Mouse (Mus musculus): ENCODE measurements around the gene Capg. TPM values are rescaled to one million over a fixed set of nuclear protein-coding genes. Genes with fewer than 3 reads are reported as not detected.

Gene Capg
- total RNA-seq (2015; ENCODE audit: low replicate concordance) (9.0 and 15.5 TPM in 2 replicates), total RNA-seq (2017; ENCODE audit: low replicate concordance) (12.6 and 28.6 TPM in 2 replicates)

GRCm38 (mm10) chr6:72544283-72544987 is at the start of gene Capg:
Gene Capg, plus strand, starts transcription at chr6:72544391.
- no peak for ATAC-seq (replicated peaks; ENCODE audit: low FRiP score, poor library complexity, severe bottlenecking)

- no peak for ATAC-seq (replicated peaks; ENCODE audit: low FRiP score, poor library complexity, severe bottlenecking)
Measured at GRCm38 (mm10) chr6:72498950-72499349, 45.2 kb upstream of the Capg start.

GRCm38 (mm10) chr6:72503309-72503708 is 40.9 kb upstream of the Capg start:
- ATAC-seq (replicated peaks; ENCODE audit: low FRiP score, poor library complexity, severe bottlenecking): peak; percentile 69

GRCm38 (mm10) chr6:72503939-72504338 is 40.3 kb upstream of the Capg start:
- 0 out of 2 replicates have a peak, but pooled peaks have one; percentile 12 for ATAC-seq (replicated peaks; ENCODE audit: low FRiP score, poor library complexity, severe bottlenecking)

GRCm38 (mm10) chr6:72506104-72506503 is 38.1 kb upstream of the Capg start:
- ATAC-seq (replicated peaks; ENCODE audit: low FRiP score, poor library complexity, severe bottlenecking): no peak

GRCm38 (mm10) chr6:72508596-72508995 is 35.6 kb upstream of the Capg start:
- ATAC-seq (replicated peaks; ENCODE audit: low FRiP score, poor library complexity, severe bottlenecking): no peak

DNA sequence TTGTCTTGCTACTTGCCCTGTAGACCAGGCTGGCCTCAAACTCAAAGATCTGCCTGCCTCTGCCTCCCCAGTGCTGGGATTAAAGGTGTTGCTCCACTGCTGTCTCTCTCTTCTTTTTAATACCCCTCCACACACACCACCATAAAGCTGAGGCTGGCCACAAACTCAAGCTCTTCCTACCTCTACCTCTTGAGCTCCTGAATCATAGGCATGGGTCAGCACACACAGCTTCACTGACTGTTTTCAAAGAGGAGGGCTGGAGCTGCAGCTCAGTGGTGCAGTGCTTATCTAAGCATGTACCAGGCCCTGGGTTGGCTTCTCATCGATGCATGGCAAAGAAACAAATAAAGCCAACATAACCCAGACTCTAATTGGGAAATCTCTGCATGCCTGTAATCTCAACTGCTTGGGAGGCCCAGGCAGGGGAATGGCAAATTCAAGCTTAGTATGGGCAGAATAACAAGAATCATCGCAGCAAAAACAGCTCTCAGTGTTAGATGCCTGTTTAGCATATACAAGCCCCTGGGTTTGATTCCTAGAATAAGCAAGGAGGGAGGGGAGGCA is 34.2 kb upstream of the Capg start:
- no peak for ATAC-seq (replicated peaks; ENCODE audit: low FRiP score, poor library complexity, severe bottlenecking)

DNA sequence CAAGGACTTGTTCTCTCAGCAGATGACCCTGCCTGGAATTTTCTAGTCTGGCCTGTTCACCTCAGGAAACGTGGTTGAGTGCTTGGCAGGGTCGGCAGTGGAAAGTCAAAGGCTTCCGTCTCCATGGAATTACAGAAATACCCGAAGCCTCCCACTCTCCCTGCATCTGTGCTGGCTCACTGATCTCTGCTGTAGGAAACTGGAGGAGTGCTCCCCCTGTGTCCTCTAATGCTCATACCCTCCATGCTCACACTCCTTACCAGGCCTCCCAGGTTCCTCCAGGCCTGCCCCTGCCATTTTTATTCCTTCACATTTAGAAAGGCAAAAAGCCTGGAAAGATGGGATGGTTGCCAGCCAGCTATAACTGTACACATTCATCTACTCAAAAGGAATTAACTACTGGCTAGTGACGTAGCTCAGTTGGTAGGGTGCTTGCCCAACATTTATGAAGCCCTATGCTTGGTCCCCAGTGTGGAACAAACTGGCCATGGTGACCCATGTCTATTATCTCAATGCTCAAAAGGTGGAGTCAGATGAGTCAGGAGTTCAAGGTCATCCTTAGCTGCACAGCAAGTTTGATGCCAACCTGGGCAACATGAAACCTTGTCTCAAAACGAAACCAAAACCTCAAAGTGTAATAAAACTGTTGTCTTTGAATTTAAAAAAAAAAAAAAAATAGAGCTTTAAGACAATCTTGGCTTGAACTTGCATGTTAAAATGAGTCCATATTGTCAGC is 33.3 kb upstream of the Capg start:
- ATAC-seq (replicated peaks; ENCODE audit: low FRiP score, poor library complexity, severe bottlenecking): no peak

DNA sequence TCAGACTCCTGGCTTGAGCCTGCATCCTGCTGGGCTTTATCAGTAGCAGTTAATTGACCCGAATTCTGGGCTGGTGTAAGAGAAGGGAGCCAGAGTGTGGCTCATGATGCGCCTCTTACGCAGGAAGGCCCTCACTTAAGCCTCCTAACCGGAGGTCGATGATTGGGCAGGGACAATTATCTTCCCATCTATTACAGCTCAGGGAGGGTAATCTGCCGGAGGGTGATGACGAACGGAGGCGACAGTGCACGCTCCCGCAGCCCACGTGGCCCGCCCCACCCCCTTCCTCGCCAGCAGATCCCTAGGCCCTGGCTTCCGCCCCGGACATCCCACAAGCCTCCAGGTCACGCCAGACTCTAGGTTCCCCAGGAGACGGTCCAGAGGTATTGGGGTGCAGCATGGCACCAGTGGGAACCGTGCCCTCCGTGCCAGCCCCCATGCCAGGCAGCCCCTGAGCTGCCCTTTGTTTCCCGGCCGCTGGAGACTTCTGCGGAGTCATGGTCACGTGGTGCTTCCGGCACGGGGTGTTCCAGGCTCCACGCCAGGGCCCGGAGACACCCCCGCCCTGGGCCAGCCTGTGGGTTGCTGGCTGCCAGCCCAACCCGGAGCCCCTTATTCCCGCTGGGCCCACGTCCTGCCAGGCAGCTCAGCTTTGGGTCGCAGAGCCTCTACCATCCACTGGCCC is 31.7 kb upstream of the Capg start:
- peak; percentile 81 for ATAC-seq (replicated peaks; ENCODE audit: low FRiP score, poor library complexity, severe bottlenecking)

DNA sequence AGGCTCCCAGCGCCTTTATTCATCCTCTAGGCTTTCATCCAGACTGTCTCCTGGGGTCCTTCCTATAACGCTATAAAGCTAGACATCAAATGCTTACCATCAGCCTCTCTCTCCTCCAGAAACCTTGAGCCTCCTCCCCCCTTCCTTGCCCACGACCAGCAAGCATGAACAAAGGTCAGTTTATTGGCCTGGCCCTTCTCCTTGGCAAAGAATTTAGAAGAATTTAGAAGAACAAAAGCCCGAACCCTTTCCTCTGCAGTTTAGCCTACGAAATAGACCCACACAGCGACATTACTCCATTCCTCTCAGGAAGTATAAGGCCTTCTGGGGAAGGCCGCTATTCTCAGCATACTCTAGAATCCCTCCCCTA is 31.1 kb upstream of the Capg start:
- no peak for ATAC-seq (replicated peaks; ENCODE audit: low FRiP score, poor library complexity, severe bottlenecking)

- ATAC-seq (replicated peaks; ENCODE audit: low FRiP score, poor library complexity, severe bottlenecking): no peak
Measured at GRCm38 (mm10) chr6:72515644-72516043, 28.5 kb upstream of the Capg start.

- ATAC-seq (replicated peaks; ENCODE audit: low FRiP score, poor library complexity, severe bottlenecking): no peak
Measured at GRCm38 (mm10) chr6:72518842-72519241, 25.3 kb upstream of the Capg start.

- ATAC-seq (replicated peaks; ENCODE audit: low FRiP score, poor library complexity, severe bottlenecking): no peak
Measured at GRCm38 (mm10) chr6:72519303-72519702, 24.9 kb upstream of the Capg start.

DNA sequence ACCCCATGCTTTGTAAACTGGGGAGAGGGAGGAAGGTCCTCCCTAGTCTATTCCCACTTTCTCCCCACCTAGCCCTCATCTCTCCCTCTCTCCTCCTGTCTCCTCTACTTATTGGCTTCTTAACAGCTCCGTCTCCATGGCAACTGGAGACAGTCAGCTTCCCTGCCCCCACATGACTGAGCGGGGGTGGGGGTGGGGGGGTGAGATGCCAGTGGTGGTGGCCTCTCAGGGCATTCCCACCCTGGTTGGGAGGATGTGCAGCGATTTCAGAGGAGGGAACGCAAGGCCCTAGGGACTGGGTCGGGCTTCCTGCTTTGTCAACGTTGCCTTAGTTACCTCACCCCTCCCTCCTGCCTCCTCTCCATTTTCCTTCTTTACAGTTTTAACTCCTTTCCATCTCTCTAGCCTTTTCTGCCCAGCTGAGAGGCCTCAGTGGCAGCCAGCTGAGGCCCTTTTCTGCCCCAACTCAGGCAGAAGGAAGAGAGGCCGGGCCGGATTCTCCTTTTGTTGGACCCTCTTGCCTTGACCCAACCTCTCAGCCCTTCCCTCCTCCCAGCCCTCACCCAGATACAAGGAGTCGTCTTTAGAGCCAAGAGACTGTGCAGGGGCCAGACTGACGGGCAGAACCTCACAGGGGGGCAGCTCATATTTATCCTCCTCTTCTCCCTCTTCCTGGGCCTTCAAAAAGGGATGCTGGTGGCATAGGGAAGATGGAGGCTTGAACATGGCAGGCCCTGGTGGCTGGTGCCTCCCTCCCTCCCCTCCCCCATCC is 24.1 kb upstream of the Capg start:
- no peak for ATAC-seq (replicated peaks; ENCODE audit: low FRiP score, poor library complexity, severe bottlenecking)

DNA sequence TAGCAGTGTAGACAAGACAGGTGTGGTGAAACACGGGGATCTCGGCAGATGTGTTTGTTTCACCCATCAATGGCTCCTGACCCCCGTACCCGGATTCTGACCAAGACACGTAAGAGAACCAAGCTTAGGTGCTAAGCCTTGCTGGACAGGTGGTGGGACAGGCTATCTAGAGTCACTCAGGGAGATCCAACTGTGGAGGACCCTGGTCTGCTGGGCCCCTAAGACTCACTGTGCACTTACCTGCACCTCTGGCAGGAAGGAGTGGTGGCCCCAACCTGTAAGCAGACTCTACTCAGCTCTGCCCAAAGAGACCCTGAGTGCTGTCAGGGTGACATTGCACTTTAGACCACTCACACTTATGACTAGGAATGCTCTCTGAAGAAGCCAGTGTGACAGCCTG is 23.3 kb upstream of the Capg start:
- ATAC-seq (replicated peaks; ENCODE audit: low FRiP score, poor library complexity, severe bottlenecking): no peak

- no peak for ATAC-seq (replicated peaks; ENCODE audit: low FRiP score, poor library complexity, severe bottlenecking)
Measured at GRCm38 (mm10) chr6:72521607-72522006, 22.6 kb upstream of the Capg start, which contains the start of gene Sh2d6. Gene Sh2d6, minus strand, starts transcription at chr6:72521707.

DNA sequence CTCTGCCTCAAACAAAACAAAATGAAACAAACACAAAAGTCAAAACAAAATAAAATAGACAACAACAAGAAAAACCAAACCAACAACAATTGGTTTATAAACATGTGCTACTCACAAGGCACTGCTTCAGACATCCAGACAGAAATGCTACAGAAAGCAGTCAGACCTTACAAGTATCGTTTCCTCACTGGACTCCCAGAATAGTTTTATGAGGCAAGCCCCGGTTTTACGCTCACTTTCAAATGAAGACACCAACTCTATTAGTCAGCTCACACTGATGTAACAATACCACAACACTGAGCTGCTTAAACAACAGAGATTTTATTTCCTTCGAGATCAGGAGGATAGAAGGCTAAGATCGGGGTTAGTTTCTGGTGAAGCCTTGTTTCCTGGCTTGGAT is 21.9 kb upstream of the Capg start:
- no peak for ATAC-seq (replicated peaks; ENCODE audit: low FRiP score, poor library complexity, severe bottlenecking)

DNA sequence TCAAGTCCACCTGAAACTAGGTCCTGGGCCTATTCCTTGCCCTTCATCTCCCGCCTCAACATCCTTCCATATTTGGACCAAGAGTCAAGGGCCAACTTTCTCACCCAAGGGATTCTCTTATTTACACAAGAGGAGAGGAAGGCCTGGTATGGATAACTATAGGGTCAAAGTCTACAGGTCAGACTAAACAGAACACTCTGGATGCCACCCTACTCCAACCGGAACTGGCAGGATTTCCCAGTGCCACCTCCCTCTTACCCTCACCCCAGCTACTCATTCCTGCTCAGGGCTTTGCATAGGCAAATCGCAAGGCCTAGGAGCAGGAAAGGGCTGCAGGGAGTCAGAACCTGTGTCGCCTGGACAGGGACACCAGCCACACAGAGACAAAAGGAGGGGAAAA is 21.0 kb upstream of the Capg start:
- ATAC-seq (replicated peaks; ENCODE audit: low FRiP score, poor library complexity, severe bottlenecking): no peak

GRCm38 (mm10) chr6:72524160-72524559 is 20.0 kb upstream of the Capg start:
- no peak for ATAC-seq (replicated peaks; ENCODE audit: low FRiP score, poor library complexity, severe bottlenecking)

- no peak for ATAC-seq (replicated peaks; ENCODE audit: low FRiP score, poor library complexity, severe bottlenecking)
Measured at GRCm38 (mm10) chr6:72527070-72527469, 17.1 kb upstream of the Capg start.

Data from erythroid progenitor cell, adult 5-6 weeks (primary cell).